Mouse (Mus musculus) kidney, adult 9 months (tissue): ENCODE measurements at regions not wholly inside any gene's neighbourhood (a gene's known extent, or its start where the extent isn't known, plus 50 kb on each side); places are given as distances from the start of the nearest gene placed in this dataset.

Source experiments
- DNase-seq: peaks from one replicate; pipeline ENCODE4 v3.0.0; 2022

DNA sequence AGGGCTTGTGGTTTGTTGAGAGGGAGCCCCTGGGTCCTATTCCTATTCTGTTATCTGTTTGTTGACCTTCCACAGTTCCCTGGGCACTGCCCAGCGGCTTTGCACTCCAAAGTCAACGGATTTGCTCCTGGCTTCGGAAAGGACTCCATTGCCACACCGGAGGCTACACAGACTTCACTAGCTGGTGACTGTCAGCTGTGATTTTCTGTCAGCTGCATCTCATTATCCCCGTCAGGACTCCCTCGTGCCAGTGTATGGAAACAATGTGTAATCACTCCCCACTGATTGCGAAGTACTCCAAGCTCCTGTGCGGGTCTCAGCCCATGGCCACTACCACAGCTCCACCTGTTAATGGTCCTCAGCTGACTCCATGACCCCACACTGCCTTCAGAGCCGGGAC, 99.0 kb upstream of the Maf start:
- no peak for DNase-seq

DNA sequence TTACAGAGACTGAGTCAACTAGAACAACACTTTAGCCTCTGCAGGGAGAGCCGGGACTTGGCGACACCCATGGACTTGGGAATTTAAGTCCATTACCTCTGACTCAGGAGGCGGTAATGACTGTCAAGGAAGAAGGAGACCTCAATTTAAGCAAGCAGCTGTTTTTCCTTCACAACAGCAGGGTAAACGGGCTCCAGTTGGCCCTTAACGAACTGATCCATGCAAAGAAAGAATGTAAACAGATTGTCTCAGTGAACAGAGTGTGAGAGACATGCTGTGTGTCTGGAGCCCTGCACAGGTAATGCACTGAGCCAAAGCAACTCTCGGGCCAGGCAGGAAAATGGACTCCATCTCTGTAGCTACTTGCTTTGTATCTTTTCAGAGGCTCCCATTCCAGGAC, 98.5 kb upstream of the Maf start:
- DNase-seq = no peak

DNA sequence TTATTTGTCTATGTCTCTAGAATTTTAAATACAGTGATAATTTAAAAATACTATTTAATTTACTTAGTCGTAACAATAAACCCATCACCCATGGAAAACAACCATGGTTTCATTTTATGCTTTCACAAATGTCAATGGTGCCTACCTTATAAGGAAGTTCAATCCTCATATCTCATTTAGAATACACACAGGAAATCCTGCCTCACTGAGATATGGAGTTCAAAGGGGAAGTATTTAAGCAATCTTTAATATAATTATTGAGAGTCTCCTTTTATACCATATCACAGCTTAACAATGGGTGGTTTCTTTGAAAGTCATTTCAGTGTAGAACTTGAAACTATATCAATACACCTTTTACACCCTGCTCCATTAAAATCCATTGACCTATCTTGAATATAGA, 86.0 kb upstream of the Maf start:
- DNase-seq = no peak

DNA sequence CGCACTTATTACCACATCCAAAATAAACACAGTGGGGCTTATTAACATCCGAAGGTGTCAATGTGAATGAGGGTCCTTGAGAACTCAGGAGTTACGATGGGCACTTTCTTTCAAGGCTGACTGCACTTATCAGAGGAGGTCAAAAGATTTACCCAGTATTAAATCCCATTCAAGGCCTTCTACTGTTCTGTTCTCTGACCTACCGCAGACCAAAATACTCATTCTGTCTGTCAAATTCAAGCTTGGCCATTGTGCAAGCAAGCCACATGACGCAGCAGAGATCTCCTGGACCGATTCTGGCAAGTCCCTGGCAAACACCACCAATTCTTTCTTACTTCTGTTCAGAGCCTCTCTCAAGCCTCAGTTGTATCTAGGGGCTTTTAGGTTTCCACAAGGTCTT, 80.8 kb upstream of the Maf start:
- DNase-seq = peak; percentile 11

DNA sequence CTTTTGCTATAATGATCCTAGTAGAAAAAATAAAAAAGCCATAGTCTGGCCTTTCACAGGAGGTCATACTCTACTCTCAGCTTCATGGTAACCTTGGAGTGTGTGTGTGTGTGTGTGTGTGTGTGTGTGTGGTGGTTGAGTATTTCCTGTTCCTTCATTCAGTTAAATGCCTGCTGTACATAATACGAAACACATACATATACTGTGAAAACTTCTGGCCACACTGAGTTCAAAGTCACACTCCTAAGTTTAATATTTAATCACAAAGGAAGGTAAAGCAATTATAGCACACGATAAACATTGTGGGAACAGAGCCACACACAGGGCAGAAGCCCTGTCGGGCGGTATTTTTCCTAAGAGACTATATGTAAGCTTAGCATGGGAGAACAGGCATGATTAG, 78.6 kb upstream of the Maf start:
- DNase-seq = no peak

DNA sequence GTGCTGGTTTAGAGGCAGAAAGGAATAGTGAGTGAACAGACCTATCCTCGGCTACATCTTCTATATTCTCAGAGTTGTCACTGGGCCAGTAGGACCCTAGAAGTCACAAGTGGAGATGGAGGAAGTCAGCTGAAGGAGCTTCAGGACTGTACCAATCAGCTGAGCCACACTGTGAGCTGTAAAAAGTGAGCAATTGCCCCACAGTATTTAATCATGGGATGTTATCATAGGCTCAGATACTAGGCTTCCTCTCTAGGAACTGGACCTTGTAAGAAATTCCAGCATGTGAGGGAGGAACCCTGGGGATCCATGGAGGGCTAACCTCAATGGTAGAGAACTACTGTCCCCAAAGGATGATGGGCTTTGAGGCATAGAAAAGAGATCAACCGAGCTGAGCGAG, 78.2 kb upstream of the Maf start:
- no peak for DNase-seq

DNA sequence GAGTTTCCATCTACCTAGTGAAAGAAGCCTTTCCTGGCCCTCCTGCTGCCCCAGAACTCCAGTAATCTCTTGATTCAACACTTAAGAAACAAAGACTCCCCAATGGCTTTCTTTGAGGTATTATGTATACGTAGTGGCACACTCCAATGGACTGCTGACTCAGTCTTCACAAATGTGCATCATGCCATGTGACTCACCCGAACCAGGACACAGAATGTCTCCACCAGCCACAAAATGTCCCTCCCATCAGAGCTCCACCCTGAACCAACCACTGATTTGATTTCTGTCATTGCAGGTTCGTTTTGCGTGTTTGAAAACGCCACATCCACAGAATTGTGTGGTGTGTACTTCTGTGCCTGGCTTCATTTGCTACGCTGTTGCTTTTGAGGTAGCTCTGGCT, 75.8 kb upstream of the Maf start:
- DNase-seq = no peak

DNA sequence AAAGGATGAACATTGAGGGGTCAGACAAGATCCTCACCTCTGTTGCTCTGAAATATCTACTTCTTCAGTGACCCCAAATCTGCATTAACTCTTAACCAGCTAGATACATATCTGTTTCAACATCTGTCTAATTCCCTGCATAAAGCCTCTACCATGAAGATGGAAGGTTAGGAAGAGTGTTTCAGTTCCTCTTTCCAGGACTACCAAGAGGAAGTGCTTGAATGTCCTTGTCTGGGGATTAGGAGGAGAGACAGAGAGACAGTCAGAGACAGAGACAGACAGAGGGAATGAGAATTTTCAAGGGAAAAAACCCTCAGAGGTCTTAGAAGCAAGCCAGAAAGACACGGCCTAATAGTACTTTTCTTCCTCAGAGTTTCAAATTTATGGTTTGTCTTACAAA, 70.8 kb upstream of the Maf start:
- DNase-seq = no peak

DNA sequence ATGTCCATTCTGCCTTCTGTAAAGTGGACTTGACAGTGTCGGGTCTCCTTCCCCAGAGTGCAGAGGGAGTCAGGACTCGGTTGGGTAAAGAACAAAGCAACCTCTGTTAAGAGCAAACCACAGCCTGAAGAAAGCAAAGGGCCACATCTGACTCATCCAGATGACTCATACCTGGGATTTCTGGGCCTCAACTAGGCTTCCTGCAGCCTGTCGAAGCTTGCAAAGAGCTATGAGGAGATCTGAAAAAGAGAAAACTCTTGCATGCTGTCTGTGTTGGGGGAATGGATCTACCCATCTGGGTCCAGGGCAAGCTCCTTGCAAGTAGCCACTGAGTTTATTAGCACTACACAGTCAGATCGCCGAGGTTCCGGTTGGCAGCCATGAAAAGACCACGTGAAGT, 63.5 kb upstream of the Maf start:
- no peak for DNase-seq

DNA sequence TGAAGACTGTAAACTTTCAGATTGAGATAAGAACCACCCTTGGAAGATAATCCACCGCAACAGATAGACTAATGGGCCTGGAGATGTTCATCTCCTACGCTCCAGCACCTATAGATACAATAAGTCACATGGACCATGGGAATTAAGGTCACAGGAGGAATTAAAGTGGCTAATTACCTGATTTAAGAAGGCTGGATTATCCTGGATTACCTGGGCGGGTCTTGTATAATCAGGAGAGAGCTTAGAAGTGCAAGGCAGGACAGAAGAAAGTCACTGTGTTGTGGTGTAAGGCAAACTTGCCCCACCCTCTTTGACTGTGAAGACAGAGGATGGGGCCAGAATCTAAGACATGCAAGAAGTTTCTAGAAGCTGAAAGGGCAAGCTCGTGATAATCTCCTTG, 61.0 kb upstream of the Maf start:
- DNase-seq = no peak

DNA sequence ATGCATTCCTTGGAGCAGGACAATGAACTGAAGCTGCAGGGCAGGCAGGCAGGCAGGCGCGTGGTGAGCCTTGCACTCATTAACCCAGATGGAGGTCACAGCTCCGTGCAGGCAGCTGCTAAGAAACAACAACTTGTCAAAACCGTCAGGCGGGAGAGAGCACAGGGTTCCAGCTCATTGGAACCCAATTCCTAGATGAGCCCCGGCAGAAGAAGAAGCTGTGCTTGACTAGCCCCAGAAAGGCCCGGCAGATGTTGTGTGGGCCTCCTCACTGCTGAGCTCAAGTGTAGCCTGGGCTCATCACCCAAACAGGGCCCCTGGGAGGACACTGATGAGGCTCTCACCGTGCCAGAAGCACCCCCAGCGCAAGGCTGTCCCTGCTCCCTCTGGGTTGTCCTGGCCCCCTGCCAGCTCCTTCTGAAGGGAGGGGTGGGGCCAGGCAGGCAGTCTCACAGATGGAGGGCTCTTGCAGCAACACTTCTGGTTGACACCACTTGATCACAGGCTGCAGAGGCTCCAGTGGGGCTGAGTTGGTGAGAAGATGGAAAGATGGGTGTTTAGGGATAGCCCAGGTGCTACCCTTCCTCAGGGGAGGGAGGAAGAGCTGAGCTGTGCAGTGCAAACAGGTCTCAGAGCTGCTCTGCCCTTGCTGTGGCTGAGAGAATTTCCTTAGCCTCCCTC, 58.8 kb upstream of the Maf start:
- DNase-seq = peak; percentile 94

DNA sequence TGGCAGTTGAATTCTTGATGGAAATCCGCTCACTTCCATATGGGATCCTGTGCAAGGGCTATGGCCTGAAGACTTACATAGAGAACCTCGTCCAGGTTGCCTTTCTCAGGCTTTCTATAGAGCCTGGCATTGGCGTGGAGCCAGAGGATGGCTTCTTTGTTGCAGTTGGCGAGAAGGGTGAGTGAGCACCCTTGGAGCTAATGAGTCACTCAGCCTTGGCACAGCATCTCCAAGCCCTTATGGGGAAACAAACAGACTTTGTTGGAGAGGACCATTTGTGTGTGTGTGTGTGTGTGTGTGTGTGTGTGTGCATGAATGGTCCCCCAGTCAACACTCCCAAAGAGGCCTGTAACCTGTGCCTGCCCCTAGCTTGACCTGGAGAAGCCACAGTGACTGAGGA, 57.0 kb upstream of the Maf start:
- peak; percentile 71 for DNase-seq

DNA sequence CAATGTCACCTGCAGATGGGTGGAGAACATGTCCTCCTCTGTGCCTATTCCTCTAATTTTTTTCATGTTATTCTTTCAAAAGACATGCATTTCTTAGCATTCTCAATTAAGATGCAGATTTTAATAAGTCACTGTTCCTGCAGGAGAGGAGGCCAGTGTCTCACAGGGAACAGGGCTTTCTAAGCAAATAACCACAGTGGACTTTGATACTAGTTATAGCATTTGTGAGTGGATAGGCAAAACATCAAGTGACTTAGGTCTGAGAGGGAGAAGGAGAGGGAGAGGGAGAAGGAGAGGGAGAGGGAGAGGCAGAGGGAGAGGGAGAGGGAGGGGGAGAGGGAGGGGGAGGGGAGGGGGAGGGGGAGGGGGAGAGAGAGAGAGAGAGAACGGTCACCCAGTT, 50.4 kb upstream of the Maf start:
- DNase-seq = peak; percentile 75
